In genomic region chr11:59789311-59789710, GRCm38 (mm10) we compare ENCODE assay signal across 20 mouse cellular contexts. TPM values are rescaled to one million over a fixed set of nuclear protein-coding genes. Genes with fewer than 3 reads are reported as not detected.
"Had no signal": no experiment of that assay in that cellular context is flagged by ENCODE, and none has a peak within 500 bp of the region (broad histone marks: within the 10 kb centered on the region; RNA-seq: fewer than 3 reads in every experiment).

No protein-coding gene starts in this region.

- H3K27ac ChIP-seq: midbrain, embryonic 10.5 days; midbrain, embryonic 12.5 days; neural tube, embryonic 13.5 days; neural tube, embryonic 15.5 days had no signal

- H3K9ac ChIP-seq: lung, embryonic 14.5 days; midbrain, embryonic 12.5 days; neural tube, embryonic 13.5 days; neural tube, embryonic 15.5 days had no signal

- H3K4me3 ChIP-seq: midbrain, embryonic 10.5 days; midbrain, embryonic 12.5 days; myocyte; neural tube, embryonic 13.5 days; neural tube, embryonic 15.5 days had no signal

- ATAC-seq: midbrain, embryonic 16.5 days had no signal

- H3K4me2 ChIP-seq: lung, embryonic 14.5 days; midbrain, embryonic 12.5 days; neural tube, embryonic 13.5 days; neural tube, embryonic 15.5 days had no signal

- H3K27me3 ChIP-seq: neural tube, embryonic 15.5 days had no signal

- DNase-seq: lung, adult 18-20 months; lung, embryonic 14.5 days; lung, postnatal 10 days; lung, postnatal 4 days; midbrain, embryonic 14.5 days; retina, postnatal 1 day; right cerebral cortex, adult 18-20 months; right cerebral cortex, postnatal 25 days; right cerebral cortex, postnatal 4 days; spleen, adult 18-20 months; thymus, adult 18-20 months; thymus, postnatal 14 days; thymus, postnatal 36 days had no signal

- H3K9me3 ChIP-seq: midbrain, embryonic 10.5 days; midbrain, embryonic 12.5 days; neural tube, embryonic 13.5 days; neural tube, embryonic 15.5 days had no signal

RNA-seq across cellular contexts. Expression of gene Pld6, which starts 1.9 kb away (rescaled TPM):
- total RNA-seq: megakaryocyte, adult 5-6 weeks had no signal
